Mouse (Mus musculus) limb, embryonic 12.5 days (tissue): ENCODE data around the gene Glud1. TPM values are rescaled to one million over a fixed set of nuclear protein-coding genes. Genes with fewer than 3 reads are reported as not detected.

Source experiments
- ATAC-seq: fragments of 200-750 bp; cut with Nextera tagmentation; 2 replicates; pipeline ENCODE4 v1.8.0; 2017; ENCODE audit warnings: low read depth, moderate TSS enrichment; ENCODE audit not compliant: insufficient number of reproducible peaks, insufficient read depth, low FRiP score, low TSS enrichment
- H3K27ac ChIP-seq: fragments of 300-500 bp; sonication (generic); 2 replicates; pipeline ENCODE4 v1.5.1; 2016; ENCODE audit warnings: mild to moderate bottlenecking, moderate library complexity
- H3K27me3 ChIP-seq: fragments of 300-500 bp; sonication (generic); 2 replicates; pipeline ENCODE4 v1.6.1; 2016; ENCODE audit warnings: mild to moderate bottlenecking, moderate library complexity
- H3K36me3 ChIP-seq: fragments of 300-500 bp; sonication (generic); 2 replicates; pipeline ENCODE4 v1.6.1; 2016; ENCODE audit warnings: mild to moderate bottlenecking, moderate library complexity
- H3K4me1 ChIP-seq: fragments of 300-500 bp; sonication (generic); replicated peaks from 2 replicates; pipeline ENCODE4 v1.6.1; 2016
- H3K4me2 ChIP-seq: fragments of 300-500 bp; sonication (generic); 2 replicates; pipeline ENCODE4 v1.6.1; 2016; ENCODE audit warnings: mild to moderate bottlenecking, moderate library complexity
- H3K4me3 ChIP-seq: fragments of 300-500 bp; sonication (generic); replicated peaks from 2 replicates; pipeline ENCODE4 v1.5.1; 2016; ENCODE audit warnings: mild to moderate bottlenecking
- H3K9ac ChIP-seq: fragments of 300-500 bp; sonication (generic); replicated peaks from 2 replicates; pipeline ENCODE4 v1.6.1; 2016; ENCODE audit warnings: mild to moderate bottlenecking, moderate library complexity
- H3K9me3 ChIP-seq: fragments of 300-500 bp; sonication (generic); 2 replicates; pipeline ENCODE4 v1.6.1; 2016; ENCODE audit warnings: mild to moderate bottlenecking, moderate library complexity
- WGBS: fragments of 180-500 bp; shearing (Covaris S2); methylation state at CpG from one replicate; pipeline ENCODE4 v1.1.7; 2016; 5-methylcytosine and 5-hydroxymethylcytosine counted together
- polyA plus RNA-seq: library from polyadenylated mRNA; unstranded; fragments of >200 nt; fragmentation: Nextera tagmentation; extraction: Ambion mirVana; gene quantifications from 2 replicates; pipeline ENCODE4 v1.2.1, GENCODE M21; 2016

The Glud1 gene
- polyA plus RNA-seq = 86.5 and 93.6 TPM in 2 replicates

DNA sequence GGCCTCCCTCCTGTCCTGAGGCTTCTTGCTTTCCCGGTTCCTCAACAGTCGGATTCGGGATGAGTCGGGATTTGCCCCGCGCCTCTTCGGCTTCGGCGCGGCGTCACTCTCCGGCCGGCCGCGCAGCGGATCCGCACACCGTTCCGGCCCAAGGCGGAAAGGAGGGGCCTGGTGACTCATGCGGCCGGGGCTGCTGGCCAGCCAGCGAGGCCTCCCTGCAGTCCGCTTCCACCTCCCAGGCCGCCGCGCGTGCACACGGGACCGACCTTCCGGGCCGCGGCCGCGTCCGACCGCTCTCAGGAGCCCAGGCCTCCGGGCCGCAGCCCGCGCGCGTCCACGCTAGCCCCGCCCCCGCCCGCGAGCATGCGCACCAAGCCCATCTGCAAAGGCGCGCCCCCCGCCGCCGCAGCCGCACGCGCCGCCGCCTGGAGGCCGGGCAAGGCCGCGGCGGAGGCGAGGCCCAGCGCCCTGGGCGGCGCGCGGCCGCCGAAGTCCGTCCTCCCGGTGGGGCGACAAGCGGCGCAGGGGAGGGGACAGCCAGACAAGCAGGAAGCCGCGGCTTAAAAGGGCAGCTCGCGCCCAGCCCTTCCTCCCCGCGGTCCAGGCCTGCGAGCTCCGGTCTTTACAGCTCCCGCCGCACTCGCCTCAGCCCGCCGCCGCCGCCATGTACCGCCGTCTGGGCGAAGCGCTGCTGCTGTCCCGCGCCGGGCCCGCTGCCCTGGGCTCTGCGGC lies at the start of gene Glud1, which contains the start of gene Shld2:
Gene Glud1 (plus strand): TSS at position 494 of the 732 bp plus-strand sequence.
Gene Shld2 (minus strand): TSS at position 260 of the 732 bp plus-strand sequence.
- peaks cover 20% of the 10 kb centered on the region for H3K4me1 ChIP-seq
- no peaks in the 10 kb centered on the region for H3K27me3 ChIP-seq
- peak within 1 kb of the TSS; percentile 93 for H3K4me3 ChIP-seq
- H3K36me3 ChIP-seq = no peaks in the 10 kb centered on the region
- H3K9me3 ChIP-seq = no peaks in the 10 kb centered on the region
- WGBS = under 1% methylated on average over 96 of the region's 100 CpGs
- H3K4me2 ChIP-seq = peak within 1 kb of the TSS; percentile 76
- peak within 1 kb of the TSS; percentile 98 for H3K27ac ChIP-seq
- H3K9ac ChIP-seq = peak within 1 kb of the TSS; percentile 97
- peak; percentile 95 for ATAC-seq

DNA sequence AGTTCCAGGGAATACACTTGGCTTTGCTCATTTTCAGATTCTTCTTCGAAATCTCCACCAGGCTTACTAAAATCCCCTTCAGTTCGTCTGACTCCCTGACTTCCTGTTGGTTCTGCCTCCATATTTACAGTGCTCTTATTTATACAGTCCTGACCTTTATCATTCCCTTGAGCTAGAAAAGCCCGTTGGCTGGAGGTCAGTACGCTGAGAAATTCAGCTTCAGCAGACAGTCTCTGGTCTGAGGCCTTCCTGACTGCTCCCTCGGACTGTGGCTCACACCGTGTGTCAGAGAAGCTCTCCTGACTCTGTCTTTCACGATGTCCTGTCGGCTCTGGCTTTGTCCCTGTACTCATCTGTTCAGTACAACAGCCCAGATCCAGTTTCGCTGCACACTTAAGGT lies 42.5 kb upstream of the Glud1 start:
- Histone ChIP-seq H3K9ac (no peak overlapping the region), H3K36me3 (no peaks in the 10 kb centered on the region), H3K27me3 (no peaks in the 10 kb centered on the region), H3K4me1 (no peaks in the 10 kb centered on the region), H3K27ac (no peak overlapping the region), H3K9me3 (no peaks in the 10 kb centered on the region), H3K4me2 (no peak overlapping the region), H3K4me3 (no peak overlapping the region)
- WGBS = 79% methylated on average over 9 of the region's 9 CpGs
- no peak for ATAC-seq

DNA sequence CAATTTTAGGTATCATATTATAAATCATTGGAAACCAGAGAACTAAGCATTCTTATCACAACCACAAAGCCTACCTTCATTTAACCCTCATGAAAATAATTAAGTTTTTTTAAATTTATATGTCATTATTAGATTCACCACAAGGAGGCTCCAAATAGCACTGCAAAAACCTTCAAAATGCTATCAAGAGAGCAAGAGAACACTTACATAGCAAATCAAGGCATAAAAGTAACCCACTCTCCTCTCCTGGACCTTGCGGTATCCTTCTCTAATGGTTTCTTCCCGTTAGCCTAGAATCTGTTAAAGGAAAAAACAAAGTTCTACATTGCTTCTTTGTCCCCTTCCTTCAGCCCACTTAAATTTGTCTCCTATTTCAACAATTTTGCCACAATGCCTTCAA lies 37.2 kb upstream of the Glud1 start:
- H3K27me3 ChIP-seq = no peaks in the 10 kb centered on the region
- no peaks in the 10 kb centered on the region for H3K36me3 ChIP-seq
- no peak for ATAC-seq
- no peaks in the 10 kb centered on the region for H3K9me3 ChIP-seq
- no peak overlapping the region for H3K4me2 ChIP-seq
- no peak overlapping the region for H3K27ac ChIP-seq
- 58% methylated on average over 2 of the region's 2 CpGs for WGBS
- H3K4me1 ChIP-seq = no peaks in the 10 kb centered on the region
- H3K9ac ChIP-seq = no peak overlapping the region
- H3K4me3 ChIP-seq = no peak overlapping the region

DNA sequence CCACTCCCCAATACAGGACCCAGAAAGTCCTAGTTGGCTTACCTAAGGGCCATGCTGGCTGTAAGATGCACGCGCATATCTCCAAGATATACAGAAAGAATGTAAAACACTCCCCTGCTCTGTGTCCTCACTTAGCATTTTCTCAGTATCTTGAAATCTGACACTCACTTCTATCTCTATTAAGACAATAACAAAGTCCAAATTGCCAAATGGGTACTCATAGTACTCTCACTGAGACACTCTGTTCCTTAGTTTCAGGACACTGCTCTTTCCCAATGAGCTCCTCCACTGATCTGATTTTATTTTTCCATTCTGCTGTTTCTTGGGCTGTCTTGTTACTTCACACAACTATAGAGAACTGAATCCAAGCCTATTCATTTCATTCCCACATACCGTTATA lies 36.4 kb upstream of the Glud1 start:
- no peak overlapping the region for H3K4me2 ChIP-seq
- H3K4me1 ChIP-seq = no peaks in the 10 kb centered on the region
- H3K9me3 ChIP-seq = no peaks in the 10 kb centered on the region
- H3K27ac ChIP-seq = no peak overlapping the region
- H3K9ac ChIP-seq = no peak overlapping the region
- no peak overlapping the region for H3K4me3 ChIP-seq
- no peaks in the 10 kb centered on the region for H3K27me3 ChIP-seq
- ATAC-seq = no peak
- no peaks in the 10 kb centered on the region for H3K36me3 ChIP-seq
- WGBS = 97% methylated on average over 3 of the region's 3 CpGs

DNA sequence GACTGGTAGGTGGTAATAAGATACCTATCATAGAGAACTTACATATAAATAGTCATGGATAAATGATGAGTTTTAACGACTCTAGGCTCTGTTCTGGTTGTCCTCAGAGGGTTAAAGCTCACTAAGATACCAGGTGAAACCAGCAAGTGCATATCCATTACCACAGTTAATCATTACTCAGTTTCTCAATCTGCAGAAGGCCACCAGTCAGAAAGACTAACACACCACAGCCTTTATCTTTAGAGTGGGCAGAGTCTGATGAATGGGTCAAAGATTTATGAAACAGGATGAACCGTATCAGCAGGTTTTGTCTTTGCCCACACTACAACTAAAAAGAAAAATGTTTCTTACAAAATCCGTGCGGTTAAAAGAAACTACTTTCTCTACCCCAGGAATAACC lies 35.3 kb upstream of the Glud1 start:
- WGBS = 89% methylated on average over 4 of the region's 4 CpGs
- Histone ChIP-seq H3K36me3 (no peaks in the 10 kb centered on the region), H3K9ac (no peak overlapping the region), H3K4me1 (no peaks in the 10 kb centered on the region), H3K27me3 (no peaks in the 10 kb centered on the region), H3K9me3 (no peaks in the 10 kb centered on the region), H3K4me2 (no peak overlapping the region), H3K4me3 (no peak overlapping the region), H3K27ac (no peak overlapping the region)
- no peak for ATAC-seq

DNA sequence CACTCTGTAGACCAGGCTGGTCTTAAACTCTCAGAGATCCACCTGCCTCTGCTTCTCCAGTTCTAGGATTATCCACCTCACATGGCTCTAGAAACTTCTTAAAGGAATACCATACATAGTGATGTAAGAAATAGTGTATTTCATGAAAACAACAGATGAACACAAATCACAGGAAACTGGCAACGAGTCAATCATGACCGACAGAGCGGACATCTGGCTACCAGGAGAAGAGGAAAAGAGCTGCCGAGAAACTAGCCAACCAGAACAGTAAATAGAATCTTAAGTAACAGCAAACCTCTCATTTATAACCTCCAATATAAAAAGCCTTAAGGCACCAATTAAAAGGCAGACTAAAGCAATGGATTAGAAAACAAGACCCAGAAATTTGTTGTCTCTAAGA lies 30.8 kb upstream of the Glud1 start:
- Histone ChIP-seq H3K9ac (no peak overlapping the region), H3K4me1 (no peaks in the 10 kb centered on the region), H3K27me3 (no peaks in the 10 kb centered on the region), H3K27ac (no peak overlapping the region), H3K4me3 (no peak overlapping the region), H3K36me3 (no peaks in the 10 kb centered on the region), H3K9me3 (no peaks in the 10 kb centered on the region), H3K4me2 (no peak overlapping the region)
- no peak for ATAC-seq
- WGBS = 76% methylated on average over 4 of the region's 4 CpGs

DNA sequence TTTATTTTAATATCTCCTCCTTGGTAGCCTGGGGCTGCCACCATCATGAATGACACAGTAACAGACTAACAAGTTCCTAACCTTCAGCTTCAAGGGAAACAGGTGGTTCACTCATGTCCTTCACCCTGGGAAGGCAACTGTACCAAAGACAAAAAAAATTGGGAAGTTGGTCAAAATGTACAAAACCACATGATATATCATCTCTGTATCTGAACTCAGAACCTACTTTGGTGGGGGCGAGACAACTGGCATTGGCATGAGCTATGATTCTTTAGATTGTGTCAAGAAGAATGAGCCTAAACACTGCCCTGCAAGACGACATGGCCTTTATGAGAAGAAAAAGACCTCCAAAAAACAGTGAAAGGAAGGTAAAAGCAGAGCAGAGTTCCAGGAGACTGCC lies 29.7 kb upstream of the Glud1 start:
- no peak overlapping the region for H3K4me2 ChIP-seq
- no peaks in the 10 kb centered on the region for H3K36me3 ChIP-seq
- no peak for ATAC-seq
- 85% methylated on average over 2 of the region's 2 CpGs for WGBS
- H3K9ac ChIP-seq = no peak overlapping the region
- no peak overlapping the region for H3K4me3 ChIP-seq
- H3K27ac ChIP-seq = no peak overlapping the region
- no peaks in the 10 kb centered on the region for H3K4me1 ChIP-seq
- no peaks in the 10 kb centered on the region for H3K9me3 ChIP-seq
- H3K27me3 ChIP-seq = no peaks in the 10 kb centered on the region

DNA sequence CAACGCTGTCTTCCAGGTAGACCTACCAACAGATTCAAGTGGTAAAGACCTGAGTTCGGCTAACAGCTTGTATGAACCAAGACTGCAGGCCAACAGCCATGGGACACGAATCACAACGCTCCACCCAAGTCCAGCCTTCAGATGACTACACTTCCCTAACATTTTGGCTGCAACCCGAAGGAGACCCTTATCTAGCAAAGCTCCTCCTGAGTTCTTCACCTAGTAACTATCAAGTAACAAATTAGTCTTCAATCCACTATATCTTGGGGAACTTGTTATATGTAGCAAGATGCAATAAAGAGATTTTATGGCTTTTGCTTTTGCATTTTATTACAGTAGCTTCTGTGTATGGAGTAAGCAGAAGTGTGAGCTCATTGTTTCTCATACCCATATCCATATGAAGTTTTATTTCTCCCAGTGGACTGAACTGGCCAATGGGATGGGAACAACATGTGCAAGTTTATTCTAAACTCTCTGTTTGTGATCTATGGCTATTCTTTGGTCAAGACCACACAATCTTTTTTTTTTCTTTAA lies 28.7 kb upstream of the Glud1 start:
- WGBS = 93% methylated on average over 5 of the region's 5 CpGs
- H3K27me3 ChIP-seq = no peaks in the 10 kb centered on the region
- H3K36me3 ChIP-seq = no peaks in the 10 kb centered on the region
- no peak overlapping the region for H3K4me3 ChIP-seq
- ATAC-seq = no peak
- no peak overlapping the region for H3K4me2 ChIP-seq
- H3K4me1 ChIP-seq = no peaks in the 10 kb centered on the region
- no peak overlapping the region for H3K9ac ChIP-seq
- no peak overlapping the region for H3K27ac ChIP-seq
- no peaks in the 10 kb centered on the region for H3K9me3 ChIP-seq

DNA sequence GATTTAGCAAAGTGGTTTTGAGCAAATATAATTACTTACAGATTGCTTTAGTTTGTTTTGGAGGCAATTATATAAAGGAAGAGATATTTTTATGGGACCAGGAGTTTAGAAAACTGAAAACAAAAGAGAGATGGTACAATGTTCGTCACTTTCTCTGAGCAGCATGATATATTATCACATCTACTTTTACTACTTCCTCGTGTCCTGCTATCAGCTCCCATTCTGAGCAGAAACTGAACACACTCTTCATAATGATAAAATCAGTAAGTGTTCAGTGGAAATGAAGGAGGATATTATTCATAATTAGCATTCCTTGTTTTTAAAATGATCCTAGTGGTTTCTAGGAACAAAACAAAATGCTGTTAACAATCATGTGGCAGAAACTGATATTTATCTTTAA lies 22.1 kb upstream of the Glud1 start:
- Histone ChIP-seq H3K4me2 (no peak overlapping the region), H3K27ac (no peak overlapping the region), H3K4me1 (no peaks in the 10 kb centered on the region), H3K36me3 (no peaks in the 10 kb centered on the region), H3K9ac (no peak overlapping the region), H3K4me3 (no peak overlapping the region), H3K9me3 (no peaks in the 10 kb centered on the region), H3K27me3 (no peaks in the 10 kb centered on the region)
- 76% methylated on average over 2 of the region's 2 CpGs for WGBS
- ATAC-seq = no peak

DNA sequence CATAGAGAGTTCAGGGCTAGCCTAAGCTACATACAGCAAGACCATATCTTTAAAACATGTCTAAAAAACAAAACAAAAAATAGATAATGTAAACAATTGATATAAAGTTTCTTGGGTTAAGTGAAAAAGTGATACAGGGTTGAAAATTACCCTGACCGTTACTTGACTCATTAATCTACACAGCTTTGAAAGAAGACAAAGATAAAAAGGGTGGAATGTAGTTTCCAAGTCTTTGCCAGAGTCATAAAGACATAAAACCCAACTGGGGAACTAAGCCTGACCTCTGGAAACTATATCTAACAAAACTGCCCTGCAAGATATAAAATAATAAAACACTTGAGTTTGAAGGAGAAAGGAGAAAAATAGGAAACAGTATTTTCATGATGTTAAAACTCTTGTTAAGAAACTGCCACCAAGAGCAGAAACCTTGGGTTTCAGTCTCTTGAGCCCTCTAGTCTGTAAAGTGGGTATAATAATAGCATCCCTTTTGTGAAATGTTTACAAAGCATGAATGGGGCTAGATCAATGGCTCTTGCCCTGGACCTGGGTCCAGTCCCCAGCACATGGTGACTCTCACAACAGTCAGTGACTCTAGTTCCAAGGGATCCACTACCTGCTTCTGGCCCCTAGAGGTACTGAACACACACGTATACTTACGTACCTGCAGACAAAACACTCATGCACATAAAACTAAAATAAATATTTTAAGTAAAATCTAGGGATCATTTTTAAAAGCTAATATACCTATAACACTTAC lies 21.1 kb upstream of the Glud1 start:
- WGBS = 81% methylated on average over 3 of the region's 3 CpGs
- no peak for ATAC-seq
- H3K9ac ChIP-seq = no peak overlapping the region
- no peaks in the 10 kb centered on the region for H3K36me3 ChIP-seq
- H3K27ac ChIP-seq = no peak overlapping the region
- no peaks in the 10 kb centered on the region for H3K27me3 ChIP-seq
- no peak overlapping the region for H3K4me3 ChIP-seq
- H3K9me3 ChIP-seq = no peaks in the 10 kb centered on the region
- H3K4me2 ChIP-seq = no peak overlapping the region
- no peaks in the 10 kb centered on the region for H3K4me1 ChIP-seq

DNA sequence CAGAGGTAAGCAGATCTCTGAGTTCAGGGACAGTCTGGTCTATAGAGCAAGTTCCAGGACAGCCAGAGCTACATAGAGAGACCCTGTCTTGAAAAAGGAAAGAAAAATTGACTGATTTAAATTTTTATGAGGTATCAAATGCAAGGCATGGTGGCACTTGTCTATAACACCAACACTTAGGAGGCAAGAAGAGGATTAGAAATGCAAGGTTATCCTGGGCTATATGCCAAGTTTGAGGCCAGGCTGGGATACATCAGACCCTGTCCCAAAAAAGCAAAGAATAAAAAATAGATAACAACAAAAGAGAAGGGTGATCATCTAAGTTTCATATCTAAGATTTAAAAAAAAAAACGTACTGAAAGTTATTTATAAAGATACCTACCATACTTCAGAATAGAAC lies 20.3 kb upstream of the Glud1 start:
- H3K27me3 ChIP-seq = no peaks in the 10 kb centered on the region
- no peak overlapping the region for H3K4me3 ChIP-seq
- no peak overlapping the region for H3K9ac ChIP-seq
- no peak overlapping the region for H3K4me2 ChIP-seq
- no peaks in the 10 kb centered on the region for H3K36me3 ChIP-seq
- whole genome bisulfite sequencing = 66% methylated on average over 1 of the region's 1 CpGs
- no peak overlapping the region for H3K27ac ChIP-seq
- no peak for ATAC-seq
- no peaks in the 10 kb centered on the region for H3K4me1 ChIP-seq
- H3K9me3 ChIP-seq = no peaks in the 10 kb centered on the region
